Mouse (Mus musculus): Measurements from ENCODE around the gene Eif4e1b.
"Not testable (repeated sequence)": the region's sequence is repeated elsewhere in the genome, so short reads cannot be mapped to it uniquely, and the experiment has no call there.

Eif4e1b gene

GRCm38 (mm10) chr13:54760164-54760795 lies 23.5 kb upstream of the Eif4e1b start:
- DNase-seq: no peak

GRCm38 (mm10) chr13:54760906-54761305 lies 22.9 kb upstream of the Eif4e1b start:
- no peak for DNase-seq

GRCm38 (mm10) chr13:54765281-54766191 lies 18.3 kb upstream of the Eif4e1b start:
- no peak for DNase-seq

GRCm38 (mm10) chr13:54766192-54766768 lies 17.5 kb upstream of the Eif4e1b start, which contains the start of gene Sncb:
Gene Sncb, minus strand, starts transcription at chr13:54766595.
- peak; percentile 56 to 62 for DNase-seq

- no peak for DNase-seq
These were observed 16.8 kb upstream of the Eif4e1b start for GRCm38 (mm10) chr13:54767012-54767411.

GRCm38 (mm10) chr13:54780592-54780991 lies 3.2 kb upstream of the Eif4e1b start:
- peak; percentile 18 to 45 for DNase-seq

GRCm38 (mm10) chr13:54781086-54781485 lies 2.7 kb upstream of the Eif4e1b start:
- DNase-seq: no peak

- DNase-seq: no peak
These were observed 563 bp upstream of the Eif4e1b start for GRCm38 (mm10) chr13:54783235-54783634.

- DNase-seq: not testable (repeated sequence)
These were observed 3.8 kb downstream of the Eif4e1b start for GRCm38 (mm10) chr13:54787591-54787990.

GRCm38 (mm10) chr13:54788740-54789560 lies 5.2 kb downstream of the Eif4e1b start, which contains the start of gene Tspan17:
Gene Tspan17, plus strand, starts transcription at chr13:54789377.
- DNase-seq: peak; percentile 98

GRCm38 (mm10) chr13:54789561-54790397 lies 6.0 kb downstream of the Eif4e1b start:
- DNase-seq: peak; percentile 70 to 79

GRCm38 (mm10) chr13:54792259-54793230 lies 8.7 kb downstream of the Eif4e1b start:
- DNase-seq: peak in 1 of 2 experiments; percentile 20

GRCm38 (mm10) chr13:54794002-54794577 lies 10.3 kb downstream of the Eif4e1b start:
- DNase-seq: no peak

GRCm38 (mm10) chr13:54794843-54795242 lies 11.0 kb downstream of the Eif4e1b start:
- DNase-seq: no peak

GRCm38 (mm10) chr13:54797356-54797755 lies 13.6 kb downstream of the Eif4e1b start:
- peak in 1 of 2 experiments; percentile 44 for DNase-seq

GRCm38 (mm10) chr13:54797861-54798643 lies 14.3 kb downstream of the Eif4e1b start:
- DNase-seq: no peak

GRCm38 (mm10) chr13:54798740-54799139 lies 14.9 kb downstream of the Eif4e1b start:
- DNase-seq: no peak

GRCm38 (mm10) chr13:54799701-54800100 lies 15.9 kb downstream of the Eif4e1b start:
- peak; percentile 58 to 79 for DNase-seq

GRCm38 (mm10) chr13:54800206-54800605 lies 16.4 kb downstream of the Eif4e1b start:
- DNase-seq: no peak
